Mouse (Mus musculus): Measurements from ENCODE around the gene Gltp.

DNA sequence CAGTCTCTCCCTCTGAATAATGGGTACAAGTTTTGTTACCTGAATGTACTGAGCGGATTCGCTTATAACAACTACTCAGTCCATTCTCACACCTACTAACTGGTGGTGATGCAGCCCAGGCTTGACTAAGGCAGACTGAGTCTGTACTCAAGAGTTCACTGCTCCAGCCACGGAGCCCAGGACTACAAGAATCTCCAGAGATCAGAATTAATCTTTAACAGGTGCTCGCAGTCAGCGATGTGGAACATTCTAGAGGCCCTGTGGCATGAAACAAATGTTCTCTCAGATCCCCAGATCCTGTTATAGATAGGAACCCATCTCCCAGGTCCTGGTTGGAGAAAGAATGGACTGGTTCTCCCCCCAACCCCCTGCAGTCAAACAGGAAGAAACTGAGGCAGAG lies 35.1 kb downstream of the Gltp start:
- TF ChIP-seq CHD2 (IDR thresholded peaks at IDR 0.05; ENCODE audit: low read depth, low read length) (no peak), MAFK (IDR thresholded peaks at IDR 0.05; ENCODE audit: insufficient read depth, low read depth, low read length) (no peak), ZC3H11A (IDR thresholded peaks at IDR 0.05; ENCODE audit: borderline replicate concordance, low read depth, low read length) (no peak)
